Mouse (Mus musculus): ENCODE measurements around the gene Gnl2. TPM values are rescaled to one million over a fixed set of nuclear protein-coding genes. Genes with fewer than 3 reads are reported as not detected.

Gene Gnl2
- total and polyA plus RNA-seq, 2 experiments from 2014 or later: 63.7 to 84.0 TPM

GRCm38 (mm10) chr4:124999548-124999947 lies 16.8 kb upstream of the Gnl2 start:
- H3K27ac ChIP-seq (ENCODE audit: low read depth, low read length): no peak overlapping the region
- H3K4me2 ChIP-seq (ENCODE audit: low read depth): no peak overlapping the region
- ATAC-seq (no peak), DNase-seq (no peak)
- H3K27me3 ChIP-seq (ENCODE audit: insufficient read depth, low read length): no peaks in the 10 kb centered on the region
- no peak overlapping the region for H3K9ac ChIP-seq
- no peaks in the 10 kb centered on the region for H3K36me3 ChIP-seq (ENCODE audit: insufficient read depth)
- H3K9me3 ChIP-seq (ENCODE audit: low read length): no peaks in the 10 kb centered on the region
- TF ChIP-seq CTCF (IDR thresholded peaks at IDR 0.05; ENCODE audit: low read depth): no peak
- WGBS: 90% methylated on average over 3 of the region's 3 CpGs
- H3K4me3 ChIP-seq (ENCODE audit: low read depth, low read length): no peak overlapping the region
- H3K4me1 ChIP-seq (ENCODE audit: insufficient read depth): no peaks in the 10 kb centered on the region

GRCm38 (mm10) chr4:125002978-125003377 lies 13.4 kb upstream of the Gnl2 start:
- TF ChIP-seq CTCF (IDR thresholded peaks at IDR 0.05; ENCODE audit: low read depth): no peak
- DNase-seq (no peak), ATAC-seq (no peak)
- Histone ChIP-seq H3K4me2 (ENCODE audit: low read depth) (no peak overlapping the region), H3K4me1 (ENCODE audit: insufficient read depth) (no peaks in the 10 kb centered on the region), H3K9ac (no peak overlapping the region), H3K27me3 (ENCODE audit: insufficient read depth, low read length) (no peaks in the 10 kb centered on the region), H3K4me3 (ENCODE audit: low read depth, low read length) (no peak overlapping the region), H3K36me3 (ENCODE audit: insufficient read depth) (no peaks in the 10 kb centered on the region), H3K9me3 (ENCODE audit: low read length) (no peaks in the 10 kb centered on the region), H3K27ac (ENCODE audit: low read depth, low read length) (no peak overlapping the region)
- 84% methylated on average over 8 of the region's 8 CpGs for WGBS

- no peak for ATAC-seq
- H3K27ac ChIP-seq (ENCODE audit: low read depth, low read length): no peak overlapping the region
- no peak overlapping the region for H3K4me3 ChIP-seq (ENCODE audit: low read depth, low read length)
- no peaks in the 10 kb centered on the region for H3K27me3 ChIP-seq (ENCODE audit: insufficient read depth, low read length)
- H3K9me3 ChIP-seq (ENCODE audit: low read length): no peaks in the 10 kb centered on the region
- no peak for TF ChIP-seq CTCF (IDR thresholded peaks at IDR 0.05; ENCODE audit: low read depth)
- WGBS: 67% methylated on average over 12 of the region's 12 CpGs
- no peaks in the 10 kb centered on the region for H3K4me1 ChIP-seq (ENCODE audit: insufficient read depth)
- H3K9ac ChIP-seq: no peak overlapping the region
- DNase-seq: no peak
- no peaks in the 10 kb centered on the region for H3K36me3 ChIP-seq (ENCODE audit: insufficient read depth)
- no peak overlapping the region for H3K4me2 ChIP-seq (ENCODE audit: low read depth)
Measured at GRCm38 (mm10) chr4:125004886-125005285, 11.5 kb upstream of the Gnl2 start.

GRCm38 (mm10) chr4:125007460-125007859 lies 8.9 kb upstream of the Gnl2 start:
- Histone ChIP-seq H3K36me3 (ENCODE audit: insufficient read depth) (no peaks in the 10 kb centered on the region), H3K9ac (no peak overlapping the region), H3K27ac (ENCODE audit: low read depth, low read length) (no peak overlapping the region), H3K4me3 (ENCODE audit: low read depth, low read length) (no peak overlapping the region), H3K9me3 (ENCODE audit: low read length) (no peaks in the 10 kb centered on the region), H3K4me1 (ENCODE audit: insufficient read depth) (no peaks in the 10 kb centered on the region), H3K27me3 (ENCODE audit: insufficient read depth, low read length) (no peaks in the 10 kb centered on the region), H3K4me2 (ENCODE audit: low read depth) (no peak overlapping the region)
- WGBS: 66% methylated on average over 15 of the region's 15 CpGs
- ATAC-seq (no peak), DNase-seq (no peak)
- TF ChIP-seq CTCF (IDR thresholded peaks at IDR 0.05; ENCODE audit: low read depth): no peak

GRCm38 (mm10) chr4:125008220-125008619 lies 8.2 kb upstream of the Gnl2 start:
- H3K27ac ChIP-seq (ENCODE audit: low read depth, low read length): no peak overlapping the region
- H3K9me3 ChIP-seq (ENCODE audit: low read length): no peaks in the 10 kb centered on the region
- DNase-seq: no peak
- H3K9ac ChIP-seq: no peak overlapping the region
- no peaks in the 10 kb centered on the region for H3K4me1 ChIP-seq (ENCODE audit: insufficient read depth)
- H3K36me3 ChIP-seq (ENCODE audit: insufficient read depth): no peaks in the 10 kb centered on the region
- no peak overlapping the region for H3K4me2 ChIP-seq (ENCODE audit: low read depth)
- 57% methylated on average over 6 of the region's 6 CpGs for WGBS
- no peak for TF ChIP-seq CTCF (IDR thresholded peaks at IDR 0.05; ENCODE audit: low read depth)
- no peaks in the 10 kb centered on the region for H3K27me3 ChIP-seq (ENCODE audit: insufficient read depth, low read length)
- no peak for ATAC-seq
- H3K4me3 ChIP-seq (ENCODE audit: low read depth, low read length): no peak overlapping the region

GRCm38 (mm10) chr4:125008712-125009111 lies 7.7 kb upstream of the Gnl2 start:
- Histone ChIP-seq H3K9me3 (ENCODE audit: low read length) (no peaks in the 10 kb centered on the region), H3K4me3 (ENCODE audit: low read depth, low read length) (no peak overlapping the region), H3K27me3 (ENCODE audit: insufficient read depth, low read length) (no peaks in the 10 kb centered on the region), H3K4me2 (ENCODE audit: low read depth) (no peak overlapping the region), H3K4me1 (ENCODE audit: insufficient read depth) (no peaks in the 10 kb centered on the region), H3K9ac (no peak overlapping the region), H3K27ac (ENCODE audit: low read depth, low read length) (no peak overlapping the region), H3K36me3 (ENCODE audit: insufficient read depth) (no peaks in the 10 kb centered on the region)
- no peak for TF ChIP-seq CTCF (IDR thresholded peaks at IDR 0.05; ENCODE audit: low read depth)
- ATAC-seq (no peak), DNase-seq (peak; percentile 53)
- 62% methylated on average over 8 of the region's 8 CpGs for WGBS

- 63% methylated on average over 11 of the region's 11 CpGs for WGBS
- TF ChIP-seq CTCF (IDR thresholded peaks at IDR 0.05; ENCODE audit: low read depth): no peak
- no peak for DNase-seq
Measured at GRCm38 (mm10) chr4:125017431-125017830, 1.0 kb downstream of the Gnl2 start.

More at GRCm38 (mm10) chr4:125017431-125017830, 1.0 kb downstream of the Gnl2 start:
- no peaks in the 10 kb centered on the region for H3K27me3 ChIP-seq (ENCODE audit: insufficient read depth, low read length)
- H3K9ac ChIP-seq: no peak overlapping the region
- no peaks in the 10 kb centered on the region for H3K36me3 ChIP-seq (ENCODE audit: insufficient read depth)
- H3K9me3 ChIP-seq (ENCODE audit: low read length): no peaks in the 10 kb centered on the region
- H3K4me2 ChIP-seq (ENCODE audit: low read depth): no peak overlapping the region
- ATAC-seq: no peak
- no peak overlapping the region for H3K4me3 ChIP-seq (ENCODE audit: low read depth, low read length)
- no peak overlapping the region for H3K27ac ChIP-seq (ENCODE audit: low read depth, low read length)
- no peaks in the 10 kb centered on the region for H3K4me1 ChIP-seq (ENCODE audit: insufficient read depth)

Data from forebrain, postnatal 0 days (tissue).